Mouse (Mus musculus): ENCODE results near the gene Endog. TPM values are rescaled to one million over a fixed set of nuclear protein-coding genes. Genes with fewer than 3 reads are reported as not detected.
"Not testable (repeated sequence)": the region's sequence is repeated elsewhere in the genome, so short reads cannot be mapped to it uniquely, and the experiment has no call there.

Endog gene
- polyA plus RNA-seq, 1 experiment, result 147 TPM

GRCm38 (mm10) chr2:30144436-30144835 lies 26.9 kb upstream of the Endog start:
- Histone ChIP-seq H3K4me3 (ENCODE audit: low read depth, low read length) (no peak overlapping the region), H3K27me3 (ENCODE audit: control insufficient read depth, insufficient read depth, low read length) (no peaks in the 10 kb centered on the region), H3K4me1 (ENCODE audit: control insufficient read depth, insufficient read depth, insufficient read length, low read length) (no peaks in the 10 kb centered on the region; the same call in 1 of the 2 replicates), H3K36me3 (ENCODE audit: control insufficient read depth, insufficient read depth, low read length) (peaks cover 79% of the 10 kb centered on the region), H3K27ac (ENCODE audit: insufficient read depth, low read depth, low read length) (no peak overlapping the region)
- no peak for TF ChIP-seq POLR2A (IDR thresholded peaks at IDR 0.05; ENCODE audit: low read depth, low read length)
- TF ChIP-seq CTCF (IDR thresholded peaks at IDR 0.05; ENCODE audit: extremely low read depth, insufficient read length, insufficient replicate concordance, low read depth, low read length), result no peak
- WGBS, result 79% methylated on average over 4 of the region's 4 CpGs

GRCm38 (mm10) chr2:30147466-30147865 lies 23.8 kb upstream of the Endog start:
- no peak overlapping the region for H3K4me3 ChIP-seq (ENCODE audit: low read depth, low read length)
- TF ChIP-seq CTCF (IDR thresholded peaks at IDR 0.05; ENCODE audit: extremely low read depth, insufficient read length, insufficient replicate concordance, low read depth, low read length) (no peak), POLR2A (IDR thresholded peaks at IDR 0.05; ENCODE audit: low read depth, low read length) (no peak)
- WGBS, result 85% methylated on average over 4 of the region's 4 CpGs
- H3K4me1 ChIP-seq (ENCODE audit: control insufficient read depth, insufficient read depth, insufficient read length, low read length), result no peaks in the 10 kb centered on the region; the same call in 1 of the 2 replicates
- H3K27me3 ChIP-seq (ENCODE audit: control insufficient read depth, insufficient read depth, low read length), result no peaks in the 10 kb centered on the region
- peaks cover 71% of the 10 kb centered on the region for H3K36me3 ChIP-seq (ENCODE audit: control insufficient read depth, insufficient read depth, low read length)
- H3K27ac ChIP-seq (ENCODE audit: insufficient read depth, low read depth, low read length), result no peak overlapping the region

- Histone ChIP-seq H3K36me3 (ENCODE audit: control insufficient read depth, insufficient read depth, low read length) (peaks cover 40% of the 10 kb centered on the region), H3K27ac (ENCODE audit: insufficient read depth, low read depth, low read length) (no peak overlapping the region), H3K4me3 (ENCODE audit: low read depth, low read length) (no peak overlapping the region), H3K27me3 (ENCODE audit: control insufficient read depth, insufficient read depth, low read length) (no peaks in the 10 kb centered on the region), H3K4me1 (ENCODE audit: control insufficient read depth, insufficient read depth, insufficient read length, low read length) (no peaks in the 10 kb centered on the region)
- TF ChIP-seq POLR2A (IDR thresholded peaks at IDR 0.05; ENCODE audit: low read depth, low read length) (no peak), CTCF (IDR thresholded peaks at IDR 0.05; ENCODE audit: extremely low read depth, insufficient read length, insufficient replicate concordance, low read depth, low read length) (no peak)
- 65% methylated on average over 11 of the region's 11 CpGs for WGBS
Observed at GRCm38 (mm10) chr2:30151840-30152239, 19.5 kb upstream of the Endog start.

GRCm38 (mm10) chr2:30152616-30153015 lies 18.7 kb upstream of the Endog start:
- no peaks in the 10 kb centered on the region for H3K27me3 ChIP-seq (ENCODE audit: control insufficient read depth, insufficient read depth, low read length)
- no peak overlapping the region for H3K27ac ChIP-seq (ENCODE audit: insufficient read depth, low read depth, low read length)
- peaks cover 32% of the 10 kb centered on the region for H3K36me3 ChIP-seq (ENCODE audit: control insufficient read depth, insufficient read depth, low read length)
- TF ChIP-seq POLR2A (IDR thresholded peaks at IDR 0.05; ENCODE audit: low read depth, low read length) (no peak), CTCF (IDR thresholded peaks at IDR 0.05; ENCODE audit: extremely low read depth, insufficient read length, insufficient replicate concordance, low read depth, low read length) (no peak)
- no peaks in the 10 kb centered on the region for H3K4me1 ChIP-seq (ENCODE audit: control insufficient read depth, insufficient read depth, insufficient read length, low read length)
- WGBS, result 66% methylated on average over 8 of the region's 8 CpGs
- H3K4me3 ChIP-seq (ENCODE audit: low read depth, low read length), result no peak overlapping the region

GRCm38 (mm10) chr2:30159871-30160270 lies 11.4 kb upstream of the Endog start:
- not testable (repeated sequence) for H3K27me3 ChIP-seq (ENCODE audit: control insufficient read depth, insufficient read depth, low read length); H3K27ac ChIP-seq (ENCODE audit: insufficient read depth, low read depth, low read length); H3K4me1 ChIP-seq (ENCODE audit: control insufficient read depth, insufficient read depth, insufficient read length, low read length); H3K4me3 ChIP-seq (ENCODE audit: low read depth, low read length); H3K36me3 ChIP-seq (ENCODE audit: control insufficient read depth, insufficient read depth, low read length)
- WGBS, result 82% methylated on average over 7 of the region's 10 CpGs

- no peak overlapping the region for H3K27ac ChIP-seq (ENCODE audit: insufficient read depth, low read depth, low read length)
- H3K4me3 ChIP-seq (ENCODE audit: low read depth, low read length), result no peak overlapping the region
- no peak for TF ChIP-seq CTCF (IDR thresholded peaks at IDR 0.05; ENCODE audit: extremely low read depth, insufficient read length, insufficient replicate concordance, low read depth, low read length)
- no peaks in the 10 kb centered on the region for H3K36me3 ChIP-seq (ENCODE audit: control insufficient read depth, insufficient read depth, low read length)
- no peaks in the 10 kb centered on the region for H3K27me3 ChIP-seq (ENCODE audit: control insufficient read depth, insufficient read depth, low read length)
- H3K4me1 ChIP-seq (ENCODE audit: control insufficient read depth, insufficient read depth, insufficient read length, low read length), result no peaks in the 10 kb centered on the region
Observed at GRCm38 (mm10) chr2:30161809-30162208, 9.5 kb upstream of the Endog start.

GRCm38 (mm10) chr2:30164340-30164932 lies 6.9 kb upstream of the Endog start:
- no peaks in the 10 kb centered on the region for H3K4me1 ChIP-seq (ENCODE audit: control insufficient read depth, insufficient read depth, insufficient read length, low read length)
- no peaks in the 10 kb centered on the region for H3K36me3 ChIP-seq (ENCODE audit: control insufficient read depth, insufficient read depth, low read length)
- TF ChIP-seq POLR2A (IDR thresholded peaks at IDR 0.05; ENCODE audit: low read depth, low read length) (no peak), CTCF (IDR thresholded peaks at IDR 0.05; ENCODE audit: extremely low read depth, insufficient read length, insufficient replicate concordance, low read depth, low read length) (no peak)
- no peak overlapping the region for H3K4me3 ChIP-seq (ENCODE audit: low read depth, low read length)
- WGBS, result 44% methylated on average over 9 of the region's 9 CpGs
- no peaks in the 10 kb centered on the region for H3K27me3 ChIP-seq (ENCODE audit: control insufficient read depth, insufficient read depth, low read length)
- no peak overlapping the region for H3K27ac ChIP-seq (ENCODE audit: insufficient read depth, low read depth, low read length)

GRCm38 (mm10) chr2:30166677-30167076 lies 4.6 kb upstream of the Endog start:
- H3K27me3 ChIP-seq (ENCODE audit: control insufficient read depth, insufficient read depth, low read length), result no peaks in the 10 kb centered on the region
- H3K36me3 ChIP-seq (ENCODE audit: control insufficient read depth, insufficient read depth, low read length), result no peaks in the 10 kb centered on the region
- TF ChIP-seq POLR2A (IDR thresholded peaks at IDR 0.05; ENCODE audit: low read depth, low read length), result no peak
- no peak for TF ChIP-seq CTCF (IDR thresholded peaks at IDR 0.05; ENCODE audit: extremely low read depth, insufficient read length, insufficient replicate concordance, low read depth, low read length)
- no peak overlapping the region for H3K4me3 ChIP-seq (ENCODE audit: low read depth, low read length)
- no peak overlapping the region for H3K27ac ChIP-seq (ENCODE audit: insufficient read depth, low read depth, low read length)
- 65% methylated on average over 4 of the region's 4 CpGs for WGBS
- H3K4me1 ChIP-seq (ENCODE audit: control insufficient read depth, insufficient read depth, insufficient read length, low read length), result no peaks in the 10 kb centered on the region

Measured in small intestine, adult 2 months (tissue).